Mouse (Mus musculus) spleen, adult 2 months (tissue): ENCODE measurements around the gene Brca2. TPM values are rescaled to one million over a fixed set of nuclear protein-coding genes. Genes with fewer than 3 reads are reported as not detected.

Experiments used
- DNase-seq, 2 experiments: peaks; one replicate each; pipeline versions ENCODE4 v3.0.0 to v3.0.0-alpha.2; 2012 to 2021; ENCODE audit warnings: low spot score in 2 of 2, low read depth in 1 of 2
- H3K27ac ChIP-seq: fragments of 200-500 bp; 2 replicates; pipeline ENCODE4 v1.5.1; 2012; ENCODE audit warnings: low read length, inconsistent platforms; ENCODE audit not compliant: insufficient read depth
- H3K27me3 ChIP-seq: fragments of 200-500 bp; 2 replicates; pipeline ENCODE4 v1.6.1; 2012; ENCODE audit warnings: mild to moderate bottlenecking, moderate library complexity, low read length, inconsistent platforms; ENCODE audit not compliant: control insufficient read depth, insufficient read depth
- H3K36me3 ChIP-seq: fragments of 200-500 bp; 2 replicates; pipeline ENCODE4 v1.6.1; 2012; ENCODE audit warnings: mild to moderate bottlenecking, low read length, inconsistent platforms; ENCODE audit not compliant: control insufficient read depth, insufficient read depth
- H3K4me1 ChIP-seq: fragments of 200-500 bp; 2 replicates; pipeline ENCODE4 v1.6.1; 2011; ENCODE audit warnings: inconsistent platforms; ENCODE audit not compliant: control insufficient read depth, insufficient read depth, insufficient read length
- H3K4me3 ChIP-seq: fragments of 200-500 bp; 2 replicates; pipeline ENCODE4 v1.5.1; 2011; ENCODE audit warnings: mild to moderate bottlenecking, inconsistent platforms; ENCODE audit not compliant: insufficient read depth, insufficient read length; ENCODE audit errors: extremely low read depth
- CTCF ChIP-seq: fragments of 200-500 bp; IDR thresholded peaks from 2 replicates; pipeline ENCODE4 v1.5.1; 2011; ENCODE audit warnings: mild to moderate bottlenecking, inconsistent platforms; ENCODE audit not compliant: insufficient read depth, insufficient read length, insufficient replicate concordance; ENCODE audit errors: extremely low read depth
- POLR2A ChIP-seq: fragments of 200-500 bp; IDR thresholded peaks from 2 replicates; pipeline ENCODE4 v1.6.1; 2011; ENCODE audit warnings: low read depth, low read length, inconsistent platforms
- WGBS: fragments of 180-500 bp; shearing (Covaris S2); methylation state at CpG from one replicate; pipeline ENCODE4 v1.1.7; 2018; 5-methylcytosine and 5-hydroxymethylcytosine counted together
- polyA plus RNA-seq: library from polyadenylated mRNA; depleted of rRNA; stranded (reverse); fragments of >200 nt; gene quantifications from 2 replicates; pipeline ENCODE4 v1.2.3, GENCODE M21; 2012; rRNA removed

The Brca2 gene
- polyA plus RNA-seq, 1 experiment, result 3.1 TPM

DNA sequence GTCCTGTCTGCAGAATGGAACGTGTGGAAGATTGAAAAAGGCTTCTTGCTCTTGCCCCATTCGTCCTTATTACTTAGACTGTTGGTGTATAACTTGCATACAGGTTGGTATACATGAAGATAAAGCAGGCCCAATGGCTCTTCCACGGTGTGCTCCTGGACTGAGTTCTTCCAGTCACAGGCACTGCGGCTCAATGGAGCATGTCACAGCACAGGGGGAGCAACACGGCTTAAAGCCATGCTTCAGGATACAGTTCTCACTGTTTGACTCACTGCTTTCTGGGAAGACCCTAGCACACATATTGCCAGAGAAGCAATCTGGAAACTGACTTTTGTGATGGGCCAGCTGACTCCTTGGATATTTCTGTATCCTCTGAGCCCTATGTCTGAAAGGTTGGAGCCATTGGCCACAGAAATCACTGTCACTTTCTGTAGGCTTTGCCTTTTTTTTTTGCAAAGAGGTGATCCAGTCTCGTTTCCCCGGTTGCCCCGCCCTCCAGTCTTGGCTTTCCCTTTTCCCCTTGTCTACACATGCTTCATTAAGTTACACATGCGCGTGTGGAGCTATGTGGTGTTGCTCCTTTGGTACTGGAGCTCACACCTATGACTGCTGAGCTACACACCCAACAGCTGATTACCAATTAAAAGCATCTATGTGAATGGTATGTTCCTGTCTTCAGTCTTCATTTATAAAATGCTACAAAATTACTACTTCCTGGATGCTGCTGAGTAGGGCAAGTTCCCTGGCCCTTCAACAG is 96.3 kb downstream of the Brca2 start:
- TF ChIP-seq POLR2A (no peak), CTCF (no peak)

More for the DNA sequence above, 96.3 kb downstream of the Brca2 start:
- Histone ChIP-seq H3K4me3 (no peak overlapping the region), H3K27me3 (no peaks in the 10 kb centered on the region), H3K36me3 (no peaks in the 10 kb centered on the region), H3K27ac (no peak overlapping the region), H3K4me1 (peaks cover 13% of the 10 kb centered on the region)
- no peak for DNase-seq
- WGBS, result 78% methylated on average over 10 of the region's 10 CpGs

Other genes starting within 250 kb of the Brca2 start
- not detected in 2 replicates for gene Zar1l, start 4.5 kb upstream of the Brca2 start, polyA plus RNA-seq
- gene N4bp2l1, start 74.6 kb downstream of the Brca2 start, polyA plus RNA-seq, result 29.0 and 30.9 TPM in 2 replicates
- 3.7 and 4.4 TPM in 2 replicates for gene N4bp2l2, start 143.6 kb downstream of the Brca2 start, polyA plus RNA-seq
- gene Pds5b, start 151.1 kb downstream of the Brca2 start, polyA plus RNA-seq, result 3.2 and 3.4 TPM in 2 replicates